Mouse (Mus musculus) T-cell, adult 2 months (primary cell): ENCODE measurements around the gene Klrb1a.

Experiments used
- DNase-seq: peaks from one replicate; pipeline ENCODE4 v3.0.0; 2022; ENCODE audit warnings: low spot score

Gene Klrb1a

DNA sequence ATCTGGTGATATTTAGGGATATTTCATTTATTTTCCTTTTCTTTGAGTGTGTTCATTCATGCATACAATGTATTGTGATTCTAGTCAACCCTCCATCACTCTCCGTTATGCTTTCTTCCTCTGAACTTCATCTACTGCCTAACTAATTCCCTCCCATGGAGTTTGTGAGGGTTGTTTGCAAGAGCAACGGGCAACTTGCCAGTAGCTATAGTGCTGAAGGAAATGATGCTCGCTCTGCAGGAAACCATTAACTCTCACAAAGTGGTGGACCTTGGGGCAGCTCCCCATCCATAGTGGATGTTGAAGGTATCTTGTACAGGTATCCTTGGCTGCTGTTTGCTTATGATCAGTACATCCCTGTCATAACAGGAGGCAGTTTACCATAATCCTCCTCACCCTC lies 21.3 kb downstream of the Klrb1a start:
- no peak for DNase-seq

DNA sequence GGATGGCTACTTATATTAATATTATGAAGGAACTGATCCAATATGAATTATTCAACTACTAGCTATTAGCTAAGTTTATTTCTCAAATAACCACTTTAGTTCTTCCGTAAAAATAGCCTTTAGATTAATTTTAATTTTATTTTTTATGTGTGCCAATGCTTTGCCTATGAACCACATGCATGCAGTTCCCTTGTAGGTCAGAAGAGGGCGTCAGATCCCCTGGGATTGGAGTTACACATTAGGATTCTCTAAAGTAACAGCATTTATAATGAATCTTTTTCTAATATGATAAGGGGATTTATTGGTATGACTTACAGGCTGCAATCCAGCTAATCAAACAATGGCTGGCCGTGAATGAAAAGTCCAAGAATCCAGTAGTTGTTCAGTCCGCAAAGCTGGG lies 23.8 kb downstream of the Klrb1a start:
- DNase-seq, result no peak

GRCm38 (mm10) chr6:128598256-128599047 lies 24.9 kb downstream of the Klrb1a start:
- DNase-seq, result no peak

- no peak for DNase-seq
Measured at GRCm38 (mm10) chr6:128597121-128597522, 26.2 kb downstream of the Klrb1a start.

GRCm38 (mm10) chr6:128594651-128595050 lies 28.7 kb downstream of the Klrb1a start:
- DNase-seq, result no peak

DNA sequence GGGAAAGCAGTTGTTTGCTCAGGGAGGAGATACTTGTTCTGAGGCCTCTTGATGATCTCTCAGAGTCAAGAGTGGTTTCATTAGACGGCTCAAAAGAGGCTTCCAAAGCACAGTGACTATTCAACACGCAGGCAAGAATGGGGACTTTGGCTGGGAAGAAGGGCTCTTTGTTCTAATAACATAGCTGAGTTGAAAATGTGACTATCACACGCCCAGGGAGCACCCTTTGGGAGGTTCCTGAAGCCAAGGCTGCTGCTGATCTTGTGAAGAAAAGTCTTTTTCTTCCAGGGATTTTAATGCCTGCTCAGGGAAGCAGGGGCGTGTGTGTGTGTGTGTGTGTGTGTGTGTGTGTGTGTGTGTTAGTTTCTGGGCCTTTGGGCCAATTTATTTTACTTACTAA lies 33.9 kb downstream of the Klrb1a start:
- DNase-seq, result no peak

DNA sequence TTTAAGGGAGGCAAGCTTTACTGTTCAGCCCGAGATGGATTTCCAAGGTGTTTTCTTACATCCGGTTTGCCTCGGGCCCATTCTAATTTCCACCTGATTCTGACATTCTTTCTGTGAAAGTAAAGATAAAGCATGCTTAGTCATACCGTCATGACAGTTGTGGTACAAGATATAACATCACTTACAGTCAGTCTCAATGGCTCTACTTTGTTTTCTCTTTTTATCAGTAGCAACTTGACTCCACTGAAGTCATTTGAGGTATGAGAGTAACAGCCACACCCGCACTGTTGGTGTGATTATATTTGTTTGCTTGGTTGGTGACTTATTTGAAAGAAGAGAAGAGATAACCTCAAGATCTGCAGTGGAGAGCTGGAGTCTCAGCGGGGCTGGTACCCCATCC lies 35.7 kb downstream of the Klrb1a start:
- DNase-seq, result no peak

DNA sequence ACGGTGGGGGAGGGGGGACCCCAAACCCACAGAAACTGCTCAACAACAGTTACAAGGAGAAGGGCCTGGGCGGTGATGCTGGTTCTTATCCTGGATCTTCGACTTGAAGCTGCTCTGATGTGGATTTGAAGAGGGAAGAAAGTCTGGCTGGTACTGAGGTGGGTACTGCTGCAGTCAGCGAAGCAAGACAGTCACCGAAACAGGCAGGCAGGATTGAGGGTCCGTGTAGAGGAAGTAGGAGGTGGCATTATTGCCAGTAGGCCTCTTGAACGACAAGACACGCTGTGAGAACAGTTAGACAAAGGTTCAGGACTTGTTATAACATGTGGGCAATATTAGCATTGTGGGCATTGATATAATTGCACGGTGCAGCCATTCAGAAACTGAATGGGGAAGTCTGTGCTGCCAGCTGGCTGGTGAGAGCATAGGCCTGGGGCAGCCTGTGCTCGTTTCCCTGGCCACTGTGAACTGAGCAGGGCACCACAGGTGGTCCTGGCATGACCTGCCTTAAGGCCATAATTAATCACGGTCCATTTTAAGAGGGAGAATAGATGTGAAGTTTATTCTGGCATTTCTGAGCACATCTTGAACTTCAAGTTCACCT lies 37.6 kb downstream of the Klrb1a start:
- DNase-seq, result no peak

DNA sequence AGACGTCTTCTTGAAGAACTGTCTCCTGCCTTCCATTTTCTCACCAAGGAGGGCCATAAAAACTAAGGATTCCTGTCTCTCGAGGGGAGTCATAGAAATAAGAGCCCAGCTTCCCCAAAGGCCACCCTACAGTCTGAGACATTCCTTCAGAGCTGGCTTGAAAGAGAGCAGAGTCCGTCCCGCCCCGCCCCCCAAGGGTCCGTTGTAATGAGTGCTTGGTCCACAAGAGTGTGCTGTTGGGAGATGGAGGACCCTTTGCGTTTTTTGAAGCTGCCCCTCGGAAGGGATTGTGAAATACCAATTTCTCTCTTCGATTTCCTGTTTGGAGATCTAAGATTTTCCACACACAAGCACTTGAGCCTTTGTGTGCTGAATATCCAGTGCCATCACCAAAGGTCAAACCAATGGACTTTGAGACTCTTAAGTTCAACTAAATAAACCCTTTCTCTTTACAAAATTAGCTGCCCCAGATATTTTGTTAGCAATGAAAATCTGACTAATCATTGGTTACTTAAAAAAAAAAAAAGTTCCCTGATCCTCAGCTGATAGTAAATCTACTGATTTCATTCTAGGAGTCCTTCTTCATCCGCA lies 39.2 kb downstream of the Klrb1a start:
- DNase-seq, result no peak

- DNase-seq, result no peak
Measured at GRCm38 (mm10) chr6:128581508-128581907, 41.8 kb downstream of the Klrb1a start, which contains the start of gene A2ml1. TSS of gene A2ml1 (minus strand) at chr6:128581608.

DNA sequence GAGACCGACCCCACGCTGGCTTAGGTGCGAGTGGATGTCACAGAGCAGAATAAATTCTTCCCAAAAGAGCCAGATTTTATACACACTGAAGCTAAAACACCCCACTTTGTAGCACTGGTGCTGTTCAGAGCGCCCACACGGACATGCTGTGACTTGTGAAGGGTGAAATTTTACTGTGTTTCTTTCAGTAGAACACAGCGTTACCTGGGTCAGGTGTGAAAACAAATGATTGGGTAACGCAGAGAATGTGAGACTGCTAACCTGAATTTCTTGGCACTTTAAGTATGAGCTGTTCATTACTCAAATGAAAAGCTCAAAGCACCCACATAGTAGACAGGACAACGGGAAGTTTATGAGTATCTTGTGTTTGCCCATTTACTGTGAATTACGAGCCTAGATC lies 46.0 kb downstream of the Klrb1a start:
- DNase-seq, result no peak

- DNase-seq, result no peak
Measured at GRCm38 (mm10) chr6:128566589-128566988, 56.7 kb downstream of the Klrb1a start.
